ENCODE assay signal across 9 mouse cellular contexts in genomic region chr3:108146671-108147070, GRCm38 (mm10). TPM values are rescaled to one million over a fixed set of nuclear protein-coding genes. Genes with fewer than 3 reads are reported as not detected.
DNase-seq lines count a peak whose midpoint lies in the region; ATAC-seq and TF ChIP-seq lines count a peak whose summit lies in the region.
"Had no signal": no experiment of that assay in that cellular context is flagged by ENCODE, and none has a peak within 500 bp of the region (broad histone marks: within the 10 kb centered on the region; RNA-seq: fewer than 3 reads in every experiment).

No protein-coding gene starts in this region.

- WGBS in heart, embryonic 14.5 days = 47% methylated on average over 5 of the region's 5 CpGs
- 54% methylated on average over 5 of the region's 5 CpGs for WGBS in forebrain, embryonic 16.5 days
- 26% methylated on average over 5 of the region's 5 CpGs for WGBS in liver, embryonic 16.5 days (ENCODE audit: insufficient replicate concordance)

- H3K27me3 ChIP-seq in heart, embryonic 14.5 days (ENCODE audit: control insufficient read depth, insufficient read depth, low read length) = no peaks in the 10 kb centered on the region
- 0 out of 2 replicates have a peak, but pooled peaks cover 7% of the 10 kb centered on the region for H3K27me3 ChIP-seq in E14TG2a.4 (ENCODE audit: insufficient read depth, low read length)
- no peaks in the 10 kb centered on the region for H3K27me3 ChIP-seq in forebrain, embryonic 16.5 days (replicated peaks; ENCODE audit: control insufficient read depth, insufficient read depth, low read length)
- no peaks in the 10 kb centered on the region for H3K27me3 ChIP-seq in liver, embryonic 16.5 days (ENCODE audit: control insufficient read depth, insufficient read depth, low read depth, low read length)
- H3K27me3 ChIP-seq: Patski had no signal

- no peak for DNase-seq in heart, adult 11 months
- no peak for DNase-seq in cerebellum, postnatal 36 days
- no peak for DNase-seq in adrenal gland, adult 8-10 months
- DNase-seq in thymus, postnatal 4 days = no peak

- peak overlapping the region; percentile 90 for H3K9ac ChIP-seq in heart, embryonic 14.5 days (ENCODE audit: low read length)
- peak overlapping the region; percentile 91 for H3K9ac ChIP-seq in forebrain, embryonic 16.5 days (replicated peaks; ENCODE audit: low read depth, low read length)
- peak overlapping the region; percentile 95 for H3K9ac ChIP-seq in liver, embryonic 16.5 days (ENCODE audit: low read depth, low read length)

- peak overlapping the region; percentile 85 for H3K4me2 ChIP-seq in heart, embryonic 14.5 days (ENCODE audit: low read length)
- peak overlapping the region; percentile 90 for H3K4me2 ChIP-seq in forebrain, embryonic 16.5 days (ENCODE audit: low read length)
- peak overlapping the region; percentile 89 for H3K4me2 ChIP-seq in liver, embryonic 16.5 days (ENCODE audit: low read depth, low read length)

- H3K9me3 ChIP-seq in heart, embryonic 14.5 days (ENCODE audit: control insufficient read depth, low read length) = no peaks in the 10 kb centered on the region
- no peaks in the 10 kb centered on the region for H3K9me3 ChIP-seq in E14TG2a.4 (ENCODE audit: low read length)
- H3K9me3 ChIP-seq in forebrain, embryonic 16.5 days (ENCODE audit: control insufficient read depth, low read length) = no peaks in the 10 kb centered on the region
- no peaks in the 10 kb centered on the region for H3K9me3 ChIP-seq in liver, embryonic 16.5 days (replicated peaks; ENCODE audit: control insufficient read depth, low read length)

- peaks cover 4 to 21% of the 10 kb centered on the region in 2 experiments; a peak in 3 of 4 replicates for H3K4me1 ChIP-seq in heart, embryonic 14.5 days (ENCODE audit: control insufficient read depth in 2 of 2, insufficient read depth in 2 of 2, low read length in 2 of 2)
- H3K4me1 ChIP-seq in E14TG2a.4 (replicated peaks; ENCODE audit: low read depth, low read length) = peaks cover 45% of the 10 kb centered on the region
- H3K4me1 ChIP-seq in forebrain, embryonic 16.5 days (replicated peaks; ENCODE audit: control insufficient read depth, insufficient read depth, low read length) = peaks cover 25% of the 10 kb centered on the region
- H3K4me1 ChIP-seq in liver, embryonic 16.5 days (ENCODE audit: control insufficient read depth, low read depth, low read length) = peaks cover 30% of the 10 kb centered on the region

- no peak for ATAC-seq in heart, embryonic 14.5 days (ENCODE audit: insufficient number of reproducible peaks, insufficient read depth, low FRiP score, low read depth)
- no peak for ATAC-seq in forebrain, embryonic 16.5 days
- no peak for ATAC-seq in liver, embryonic 16.5 days (ENCODE audit: low read depth)

- TF ChIP-seq CTCF in E14TG2a.4 (conservative IDR thresholded peaks at IDR 0.05; ENCODE audit: low read length) = no peak

- peak overlapping the region in 1 of 2 experiments; percentile 92; a peak in 1 of 4 replicates for H3K27ac ChIP-seq in heart, embryonic 14.5 days (replicated peaks in 1 of 2; ENCODE audit: control insufficient read depth in 1 of 2, insufficient read depth in 1 of 2, low read depth in 2 of 2, low read length in 2 of 2)
- H3K27ac ChIP-seq in forebrain, embryonic 16.5 days (ENCODE audit: low read length) = no peak overlapping the region
- H3K27ac ChIP-seq in liver, embryonic 16.5 days (ENCODE audit: low read length) = peak overlapping the region; percentile 96

- H3K36me3 ChIP-seq in heart, embryonic 14.5 days (ENCODE audit: control insufficient read depth, insufficient read depth, low read length) = no peaks in the 10 kb centered on the region
- peaks cover 7% of the 10 kb centered on the region; the same call in 1 of the 2 replicates for H3K36me3 ChIP-seq in E14TG2a.4 (ENCODE audit: insufficient read depth, low read length)
- H3K36me3 ChIP-seq in forebrain, embryonic 16.5 days (ENCODE audit: control insufficient read depth, insufficient read depth) = no peaks in the 10 kb centered on the region; the same call in 1 of the 2 replicates
- peaks cover 3% of the 10 kb centered on the region for H3K36me3 ChIP-seq in liver, embryonic 16.5 days (ENCODE audit: control insufficient read depth, insufficient read depth)

- peak overlapping the region; percentile 66 to 93 for H3K4me3 ChIP-seq in heart, embryonic 14.5 days (ENCODE audit: control insufficient read depth in 1 of 2, insufficient read depth in 1 of 2, low read depth in 1 of 2, low read length in 2 of 2)
- peak overlapping the region; percentile 98 for H3K4me3 ChIP-seq in E14TG2a.4 (replicated peaks; ENCODE audit: low read length)
- peak overlapping the region; percentile 93 for H3K4me3 ChIP-seq in forebrain, embryonic 16.5 days (replicated peaks; ENCODE audit: low read length)
- peak overlapping the region; percentile 79 for H3K4me3 ChIP-seq in liver, embryonic 16.5 days (ENCODE audit: low read depth, low read length)

RNA-seq across cellular contexts. Expression of gene Gnai3, which starts 0.7 kb away (rescaled TPM):
- 71.4 and 74.0 TPM in 2 replicates for polyA plus RNA-seq in heart, embryonic 14.5 days (2014; fragmentation: Nextera tagmentation; extraction: Ambion mirVana)
- 155 and 191 TPM in 2 replicates for polyA plus RNA-seq in forebrain, embryonic 16.5 days (2015; fragmentation: Nextera tagmentation; extraction: Ambion mirVana)
- 69.9 and 73.7 TPM in 2 replicates for polyA plus RNA-seq in liver, embryonic 16.5 days (2015; fragmentation: Nextera tagmentation; extraction: Ambion mirVana)
- 100 to 1,000 TPM; 137 to 154 (median 149) TPM for total RNA-seq in adrenal gland, adult 8-10 months (2022)

RNA-seq across cellular contexts. Expression of gene Gpr61, which starts 8.0 kb away (rescaled TPM):
- polyA plus RNA-seq in heart, embryonic 14.5 days (2014; fragmentation: Nextera tagmentation; extraction: Ambion mirVana) = 0.24 TPM in 1 of 2 replicates, not detected in the other
- 2.4 and 4.3 TPM in 2 replicates for polyA plus RNA-seq in forebrain, embryonic 16.5 days (2015; fragmentation: Nextera tagmentation; extraction: Ambion mirVana)
- polyA plus RNA-seq in liver, embryonic 16.5 days (2015; fragmentation: Nextera tagmentation; extraction: Ambion mirVana) = 0.02 TPM in 1 of 2 replicates, not detected in the other
- 1 to 10 TPM in 1 of 4 experiments, under 1 TPM in 3; 0.31 to 1.1 (median 0.71) TPM for total RNA-seq in adrenal gland, adult 8-10 months (2022)

RNA-seq across cellular contexts. Expression of gene Amigo1, which starts 39.5 kb away (rescaled TPM):
- polyA plus RNA-seq in heart, embryonic 14.5 days (2014; fragmentation: Nextera tagmentation; extraction: Ambion mirVana) = 2.6 and 2.9 TPM in 2 replicates
- polyA plus RNA-seq in forebrain, embryonic 16.5 days (2015; fragmentation: Nextera tagmentation; extraction: Ambion mirVana) = 10.1 and 12.0 TPM in 2 replicates
- 0.61 and 0.64 TPM in 2 replicates for polyA plus RNA-seq in liver, embryonic 16.5 days (2015; fragmentation: Nextera tagmentation; extraction: Ambion mirVana)
- 10 to 100 TPM; 24.4 to 36.9 (median 31.6) TPM for total RNA-seq in adrenal gland, adult 8-10 months (2022)

RNA-seq across cellular contexts. Expression of gene Gnat2, which starts 54.1 kb away (rescaled TPM):
- polyA plus RNA-seq in heart, embryonic 14.5 days (2014; fragmentation: Nextera tagmentation; extraction: Ambion mirVana) = 0.59 and 0.73 TPM in 2 replicates
- 0.13 and 0.31 TPM in 2 replicates for polyA plus RNA-seq in forebrain, embryonic 16.5 days (2015; fragmentation: Nextera tagmentation; extraction: Ambion mirVana)
- polyA plus RNA-seq in liver, embryonic 16.5 days (2015; fragmentation: Nextera tagmentation; extraction: Ambion mirVana) = 3.8 and 4.1 TPM in 2 replicates
- total RNA-seq in adrenal gland, adult 8-10 months (2022) = 10 to 100 TPM; 14.7 to 22.5 (median 17.6) TPM

RNA-seq across cellular contexts. Expression of gene Cyb561d1, which starts 54.3 kb away (rescaled TPM):
- 1.8 and 2.2 TPM in 2 replicates for polyA plus RNA-seq in heart, embryonic 14.5 days (2014; fragmentation: Nextera tagmentation; extraction: Ambion mirVana)
- 4.1 and 5.7 TPM in 2 replicates for polyA plus RNA-seq in forebrain, embryonic 16.5 days (2015; fragmentation: Nextera tagmentation; extraction: Ambion mirVana)
- 1.9 TPM in 2 replicates for polyA plus RNA-seq in liver, embryonic 16.5 days (2015; fragmentation: Nextera tagmentation; extraction: Ambion mirVana)
- total RNA-seq in adrenal gland, adult 8-10 months (2022) = 10 to 100 TPM in 2 of 4 experiments, 1 to 10 TPM in 2; 9.3 to 14.7 (median 11.7) TPM
